Mouse (Mus musculus): Measurements from ENCODE around the gene Gcn1l1.

Gcn1l1 gene

GRCm38 (mm10) chr5:115535635-115536034 is 29.4 kb upstream of the Gcn1l1 start:
- DNase-seq = no peak

GRCm38 (mm10) chr5:115538017-115538692 is 26.9 kb upstream of the Gcn1l1 start:
- DNase-seq = no peak

- peak; percentile 90 for DNase-seq
These were observed 26.4 kb upstream of the Gcn1l1 start for GRCm38 (mm10) chr5:115538693-115539043.

GRCm38 (mm10) chr5:115542635-115543384 is 22.2 kb upstream of the Gcn1l1 start:
- no peak for DNase-seq

GRCm38 (mm10) chr5:115543509-115544253 is 21.4 kb upstream of the Gcn1l1 start:
- peak; percentile 58 for DNase-seq

- no peak for DNase-seq
These were observed 20.3 kb upstream of the Gcn1l1 start for GRCm38 (mm10) chr5:115544655-115545185.

DNA sequence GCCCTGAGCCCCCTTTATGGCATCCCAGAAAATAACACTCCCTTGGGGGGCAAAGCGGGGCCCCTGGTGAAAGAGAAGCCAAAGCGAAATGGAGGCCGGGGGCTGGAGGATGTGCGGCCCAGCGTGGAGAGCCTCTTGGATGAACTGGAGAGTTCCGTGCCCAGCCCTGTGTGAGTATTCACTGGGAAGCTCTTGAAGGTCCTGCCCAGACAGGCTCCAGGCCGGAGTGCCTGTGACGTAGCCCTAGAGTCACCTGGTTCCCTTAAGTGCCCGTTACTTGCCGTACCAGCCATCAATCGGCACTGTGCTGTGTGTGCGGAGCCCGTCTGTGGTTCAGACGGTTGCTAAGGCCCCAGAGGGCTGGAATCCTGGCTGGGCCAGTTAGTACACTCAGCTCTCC is 19.4 kb upstream of the Gcn1l1 start:
- no peak for DNase-seq

- DNase-seq = no peak
These were observed 18.5 kb upstream of the Gcn1l1 start for GRCm38 (mm10) chr5:115546536-115546935.

DNA sequence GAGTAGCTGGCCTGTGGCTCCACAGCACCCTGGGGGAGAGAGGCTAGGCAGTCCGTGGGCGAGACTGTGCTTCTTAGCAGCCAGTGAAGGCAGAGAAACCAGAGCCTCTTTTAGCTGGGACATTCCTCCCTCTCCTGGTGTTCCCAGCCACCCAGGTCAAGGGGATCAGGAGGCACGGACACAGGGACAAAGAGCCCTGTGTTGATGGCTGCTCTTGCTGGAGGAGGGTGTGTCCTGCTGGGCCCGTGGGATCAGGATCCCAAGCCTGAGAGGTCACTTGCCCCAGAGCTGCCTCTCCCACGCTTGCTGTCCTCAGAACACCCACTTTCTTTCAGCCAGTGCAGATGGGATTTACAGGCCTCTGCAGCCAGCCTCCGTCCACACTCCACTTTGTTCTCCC is 18.0 kb upstream of the Gcn1l1 start:
- DNase-seq = no peak

- DNase-seq = no peak
These were observed 17.6 kb upstream of the Gcn1l1 start for GRCm38 (mm10) chr5:115547421-115547820.

GRCm38 (mm10) chr5:115548501-115549285 is 16.4 kb upstream of the Gcn1l1 start:
- no peak for DNase-seq

DNA sequence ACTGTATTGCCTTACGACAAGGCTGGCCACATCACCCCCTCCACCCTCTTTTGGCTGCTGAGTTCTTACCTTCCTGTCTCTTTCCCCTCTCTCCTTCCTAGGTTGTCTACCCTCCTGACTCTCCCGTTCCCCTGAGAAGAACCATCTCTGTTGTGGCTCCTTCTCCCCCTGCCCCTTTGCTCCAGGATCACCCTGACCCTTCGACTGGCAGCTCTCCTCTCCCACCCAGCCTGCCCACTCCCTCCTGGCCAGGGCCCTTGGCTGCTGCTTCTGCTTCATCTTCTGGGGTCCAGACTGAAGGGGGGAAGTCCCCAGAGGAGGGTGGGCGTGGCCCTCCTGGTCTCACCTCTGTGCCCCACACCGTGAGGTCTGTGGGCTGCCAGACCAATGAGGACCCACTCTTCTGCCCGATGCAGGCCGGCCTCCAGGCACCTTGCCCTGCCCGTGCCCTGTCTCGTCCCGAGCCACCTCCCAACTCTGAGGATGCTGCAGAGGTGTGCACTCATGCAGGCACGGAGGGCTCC is 14.5 kb upstream of the Gcn1l1 start:
- no peak for DNase-seq

DNA sequence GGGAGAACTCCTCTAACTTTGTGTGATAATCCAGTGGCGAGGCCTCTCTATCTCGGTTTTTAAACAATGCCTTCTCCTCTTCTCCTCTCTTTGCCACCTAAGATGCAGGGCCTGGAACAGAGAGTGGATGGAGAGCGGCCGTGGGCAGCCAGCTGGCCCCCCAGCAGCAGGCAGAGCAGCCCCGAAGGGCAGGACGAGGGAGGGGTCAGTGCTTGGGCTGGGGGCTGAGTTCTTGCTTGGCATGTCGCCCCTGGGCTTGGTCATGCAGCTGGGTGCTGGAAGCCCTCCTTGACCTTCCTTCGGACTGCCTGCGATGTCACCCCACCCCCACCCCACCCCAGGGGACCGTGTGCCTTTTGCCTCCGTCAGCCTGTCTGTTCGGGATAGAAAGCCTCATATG is 13.7 kb upstream of the Gcn1l1 start:
- DNase-seq = no peak

- no peak for DNase-seq
These were observed 13.3 kb upstream of the Gcn1l1 start for GRCm38 (mm10) chr5:115551799-115552198.

DNA sequence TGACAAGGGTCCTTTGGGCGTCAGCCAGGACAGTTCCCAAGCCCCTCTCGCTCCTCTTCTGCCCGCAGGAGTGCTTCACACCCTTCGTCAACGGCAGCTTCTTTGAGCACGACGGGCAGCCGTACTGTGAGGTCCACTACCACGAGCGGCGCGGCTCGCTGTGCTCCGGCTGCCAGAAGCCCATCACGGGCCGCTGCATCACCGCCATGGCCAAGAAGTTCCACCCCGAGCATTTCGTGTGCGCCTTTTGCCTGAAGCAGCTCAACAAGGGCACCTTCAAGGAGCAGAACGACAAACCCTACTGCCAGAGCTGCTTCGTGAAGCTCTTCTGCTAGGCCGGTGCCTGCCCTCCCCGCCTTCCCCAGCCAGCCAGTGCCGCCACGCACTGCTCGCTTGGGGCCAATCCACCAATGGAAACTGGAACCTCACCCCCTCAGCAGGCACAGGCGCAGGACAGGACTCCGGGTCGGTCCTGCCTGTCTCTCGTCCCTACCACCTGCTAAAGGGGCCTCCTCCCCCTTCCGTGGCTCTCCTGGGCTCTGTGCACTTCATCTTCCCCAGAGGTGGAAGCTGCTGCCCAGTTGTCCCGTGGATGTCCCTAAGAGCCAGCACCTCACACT is 11.1 kb upstream of the Gcn1l1 start:
- DNase-seq = no peak

DNA sequence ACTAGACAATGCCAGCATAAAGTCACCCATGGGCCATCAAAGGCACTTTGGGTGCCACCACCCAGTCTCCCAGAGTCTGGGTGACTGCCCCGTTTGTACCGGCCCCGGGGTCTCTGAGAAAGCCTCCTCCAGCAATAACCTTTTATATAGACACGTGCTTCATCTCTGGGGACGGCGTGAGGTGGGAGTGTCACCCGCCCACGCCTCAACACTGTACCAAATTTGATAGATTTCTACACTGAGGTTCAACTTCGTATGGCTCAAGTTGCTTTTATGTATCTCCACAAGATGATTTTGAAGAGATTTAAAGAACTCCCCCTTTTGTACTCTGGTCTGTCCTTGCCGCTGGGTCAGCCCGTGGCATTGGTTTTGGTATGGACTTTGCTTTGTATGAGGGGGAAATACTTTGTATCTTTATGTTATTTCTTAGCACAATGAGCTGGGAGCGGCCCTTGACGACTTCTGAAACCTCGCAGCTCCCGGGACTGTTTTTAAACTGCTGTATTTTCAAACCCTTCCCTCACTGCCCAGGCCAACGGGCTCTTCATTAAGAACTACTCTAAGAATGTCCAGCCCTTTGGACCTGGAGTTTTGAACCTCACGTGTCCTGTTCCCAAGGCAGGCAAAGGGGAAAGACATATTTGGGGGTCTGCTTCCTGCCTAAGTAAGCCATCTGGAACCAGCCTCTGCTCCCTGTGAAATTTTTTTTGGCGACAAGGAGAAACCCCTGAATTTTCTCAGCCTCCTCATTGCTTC is 10.3 kb upstream of the Gcn1l1 start:
- no peak for DNase-seq

DNA sequence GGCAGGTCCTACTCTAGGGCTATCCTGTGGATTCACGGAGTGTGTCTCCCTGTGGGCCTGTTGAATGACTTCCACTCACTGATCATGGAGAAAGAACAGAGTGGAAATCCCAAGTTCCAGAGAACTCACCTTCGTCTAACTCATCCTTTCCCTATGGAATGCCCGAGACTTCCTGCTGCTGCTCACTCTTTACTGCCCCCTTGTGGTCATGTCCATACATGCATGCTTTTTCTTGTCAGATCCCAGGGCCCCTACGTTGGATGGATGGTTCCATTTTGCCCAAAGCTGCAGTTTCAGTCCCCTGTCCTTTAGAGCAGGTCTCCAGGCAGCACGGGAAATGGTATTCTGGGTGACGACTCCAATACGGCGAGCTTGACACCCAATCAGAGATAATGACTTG is 8.8 kb upstream of the Gcn1l1 start:
- DNase-seq = peak; percentile 89

GRCm38 (mm10) chr5:115558182-115558794 is 6.8 kb upstream of the Gcn1l1 start:
- DNase-seq = no peak

DNA sequence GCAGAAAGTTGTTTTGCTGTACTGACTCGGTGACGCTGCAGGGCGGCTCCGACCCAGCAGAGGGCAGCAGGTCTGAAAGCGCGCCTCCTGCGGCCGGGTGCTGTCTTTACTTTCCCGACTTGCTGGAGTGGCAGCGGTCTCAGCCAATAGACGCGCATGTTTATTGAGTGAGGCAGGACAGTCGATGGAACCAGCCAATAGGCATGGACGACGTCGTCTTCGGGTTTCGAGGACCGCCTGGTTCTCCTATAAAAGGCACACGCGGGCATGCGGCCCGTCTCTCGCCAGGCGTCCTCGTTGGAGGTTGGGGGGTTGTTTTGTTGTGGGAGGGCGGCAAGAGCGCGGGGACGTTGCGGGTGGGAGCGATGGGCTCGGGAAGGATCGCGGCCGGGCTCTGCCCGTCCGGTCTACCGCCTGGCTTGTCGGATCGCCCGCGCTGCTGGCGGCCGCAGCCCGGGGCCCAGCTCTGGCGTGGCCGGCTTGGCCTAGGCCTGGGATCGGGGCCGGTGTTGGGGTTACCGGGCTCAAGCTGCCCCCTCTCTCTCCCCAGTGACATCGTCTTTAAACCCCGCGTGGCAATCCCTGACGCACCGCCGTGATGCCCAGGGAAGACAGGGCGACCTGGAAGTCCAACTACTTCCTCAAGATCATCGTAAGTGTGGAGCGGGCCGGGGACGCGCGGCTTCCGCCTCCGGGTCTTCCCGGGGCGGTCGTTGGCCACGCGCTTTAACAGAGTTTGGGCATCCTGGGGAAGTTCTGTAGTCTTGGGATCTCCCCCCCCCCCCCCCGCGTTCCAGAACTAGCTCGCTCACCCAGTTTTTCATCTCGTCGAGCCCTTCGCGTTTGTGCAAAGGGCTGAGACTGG is 5.6 kb upstream of the Gcn1l1 start, which contains the start of gene Rplp0:
Gene Rplp0 (plus strand): TSS at position 231 of the 865 bp plus-strand sequence.
- DNase-seq = peak; percentile 100

Data from retina, postnatal 1 day (tissue).